Mouse (Mus musculus) cerebellum, adult 9-10 months (tissue): ENCODE measurements around the gene Rasgrp2.

ENCODE experiments used
- DNase-seq: peaks from one replicate; pipeline ENCODE4 v3.0.0; 2022

Gene Rasgrp2

GRCm38 (mm10) chr19:6399285-6400095, at the start of gene Rasgrp2:
Gene Rasgrp2 (plus strand): TSS chr19:6399340.
- no peak for DNase-seq

- no peak for DNase-seq
Measured at GRCm38 (mm10) chr19:6351431-6352106, 47.6 kb upstream of the Rasgrp2 start.

- no peak for DNase-seq
Measured at GRCm38 (mm10) chr19:6352107-6352505, 47.0 kb upstream of the Rasgrp2 start.

- no peak for DNase-seq
Measured at GRCm38 (mm10) chr19:6354030-6354429, 45.1 kb upstream of the Rasgrp2 start.

GRCm38 (mm10) chr19:6361291-6361690, 37.8 kb upstream of the Rasgrp2 start:
- no peak for DNase-seq

- no peak for DNase-seq
Measured at GRCm38 (mm10) chr19:6363091-6363410, 36.1 kb upstream of the Rasgrp2 start.

GRCm38 (mm10) chr19:6363411-6364240, 35.5 kb upstream of the Rasgrp2 start, which contains the start of gene Sf1:
Gene Sf1 (plus strand): TSS chr19:6363690.
- peak; percentile 100 for DNase-seq

- peak; percentile 93 for DNase-seq
Measured at GRCm38 (mm10) chr19:6364317-6364725, 34.8 kb upstream of the Rasgrp2 start.

GRCm38 (mm10) chr19:6364842-6365241, 34.3 kb upstream of the Rasgrp2 start:
- peak; percentile 68 for DNase-seq

- no peak for DNase-seq
Measured at GRCm38 (mm10) chr19:6370175-6370574, 29.0 kb upstream of the Rasgrp2 start.

- no peak for DNase-seq
Measured at GRCm38 (mm10) chr19:6372433-6372832, 26.7 kb upstream of the Rasgrp2 start.

GRCm38 (mm10) chr19:6373539-6374400, 25.4 kb upstream of the Rasgrp2 start:
- DNase-seq, result peak; percentile 82

- DNase-seq, result no peak
Measured at GRCm38 (mm10) chr19:6374571-6374970, 24.6 kb upstream of the Rasgrp2 start.

- no peak for DNase-seq
Measured at GRCm38 (mm10) chr19:6375423-6376254, 23.5 kb upstream of the Rasgrp2 start.

- peak; percentile 77 for DNase-seq
Measured at GRCm38 (mm10) chr19:6376255-6376564, 22.9 kb upstream of the Rasgrp2 start.

GRCm38 (mm10) chr19:6376643-6377042, 22.5 kb upstream of the Rasgrp2 start:
- no peak for DNase-seq

- no peak for DNase-seq
Measured at GRCm38 (mm10) chr19:6377327-6378040, 21.7 kb upstream of the Rasgrp2 start.

GRCm38 (mm10) chr19:6380411-6381166, 18.6 kb upstream of the Rasgrp2 start:
- DNase-seq, result no peak

GRCm38 (mm10) chr19:6381238-6381637, 17.9 kb upstream of the Rasgrp2 start:
- DNase-seq, result no peak

- peak; percentile 83 for DNase-seq
Measured at GRCm38 (mm10) chr19:6382323-6382924, 16.7 kb upstream of the Rasgrp2 start.
